Mouse (Mus musculus) right cerebral cortex, postnatal 25 days (tissue): ENCODE results near the gene Phc2.

Experiments used
- DNase-seq: peaks from one replicate; pipeline ENCODE4 v3.0.0; 2022

Gene Phc2

DNA sequence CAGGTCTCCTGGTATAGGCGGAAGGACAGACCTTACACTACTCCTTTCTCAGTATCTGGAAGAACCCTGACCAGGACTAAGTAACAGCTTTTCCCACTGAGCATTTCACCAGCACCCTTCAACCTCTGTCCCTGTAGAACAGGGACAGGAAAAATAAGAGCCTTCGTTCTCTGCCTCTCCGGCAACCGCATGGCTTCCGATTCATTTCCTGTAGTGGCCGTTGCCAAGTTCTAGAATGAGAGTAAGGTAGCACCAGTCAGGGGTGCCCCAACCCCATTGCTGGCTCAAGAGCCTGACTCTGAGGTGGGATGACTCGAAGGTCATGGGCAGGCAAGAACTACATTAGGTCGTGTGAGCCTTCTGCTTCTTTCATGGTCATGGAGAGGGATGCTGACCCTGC, 90.7 kb downstream of the Phc2 start:
- DNase-seq = no peak

DNA sequence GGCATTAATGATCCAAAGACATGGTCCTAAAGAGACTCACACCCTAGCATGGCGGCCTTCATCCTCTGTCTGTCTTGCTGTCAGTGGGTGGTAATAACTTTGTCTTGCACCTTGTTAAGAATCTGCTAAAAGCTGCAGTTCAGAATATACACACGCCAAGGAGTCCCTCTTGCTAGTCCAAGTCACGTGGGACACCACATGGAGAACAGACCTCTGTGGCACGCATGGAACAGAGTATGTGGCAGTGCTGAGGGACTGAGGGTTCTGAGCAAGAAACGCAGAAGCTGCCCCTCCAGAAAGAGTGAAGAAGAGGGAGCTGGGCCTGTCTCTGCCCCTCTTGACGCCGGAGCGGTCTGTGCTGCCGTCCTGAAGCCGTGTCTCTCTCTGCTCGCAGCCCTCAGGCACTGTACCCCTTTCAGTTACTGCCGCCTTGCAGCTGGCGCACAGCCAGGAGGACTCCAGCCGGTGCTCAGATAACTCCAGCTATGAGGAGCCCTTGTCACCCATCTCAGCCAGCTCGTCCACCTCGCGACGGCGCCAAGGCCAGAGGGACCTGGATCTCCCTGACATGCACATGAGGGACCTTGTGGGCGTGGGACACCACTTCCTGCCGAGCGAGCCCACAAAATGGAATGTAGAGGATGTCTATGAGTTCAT, 93.2 kb downstream of the Phc2 start:
- DNase-seq = no peak

DNA sequence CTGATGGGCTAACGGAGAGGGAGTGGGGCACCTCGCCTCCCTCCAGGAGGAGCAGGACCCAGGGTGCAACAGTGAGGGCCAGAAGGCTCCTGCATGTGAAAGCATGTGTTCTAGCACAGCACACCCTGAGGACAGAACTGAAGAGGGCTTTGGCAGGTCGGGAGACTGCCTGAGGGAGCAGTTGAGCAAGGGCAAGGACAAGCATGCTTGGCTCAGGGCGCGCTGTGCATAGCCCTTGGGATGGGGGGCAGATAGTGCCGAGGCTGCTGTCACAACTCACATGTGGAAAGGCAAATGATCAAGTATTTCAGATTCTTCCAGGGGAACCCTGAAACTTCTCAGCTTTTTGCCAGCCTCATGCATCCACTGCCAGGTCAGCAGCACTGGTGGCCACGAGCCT, 93.8 kb downstream of the Phc2 start:
- no peak for DNase-seq

DNA sequence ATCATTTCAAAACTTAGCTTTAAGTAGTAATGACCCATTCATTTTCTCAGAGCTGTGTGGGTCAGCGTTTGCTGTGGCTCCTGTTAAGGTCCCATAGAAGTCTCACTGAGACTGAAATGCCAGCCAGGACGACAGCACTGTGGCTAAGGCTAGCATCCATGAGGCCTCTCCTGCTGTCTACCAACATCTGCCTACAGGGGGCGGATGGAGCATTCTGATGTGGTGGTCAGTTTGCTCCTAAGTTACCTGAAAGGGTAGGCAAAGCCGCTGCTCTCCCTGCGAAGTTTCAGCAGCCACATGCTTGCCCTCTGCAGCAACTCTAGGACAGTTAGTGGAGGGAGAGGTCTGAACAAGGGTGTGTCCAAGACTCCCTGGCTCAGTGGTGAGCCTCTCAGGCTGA, 96.5 kb downstream of the Phc2 start:
- no peak for DNase-seq

DNA sequence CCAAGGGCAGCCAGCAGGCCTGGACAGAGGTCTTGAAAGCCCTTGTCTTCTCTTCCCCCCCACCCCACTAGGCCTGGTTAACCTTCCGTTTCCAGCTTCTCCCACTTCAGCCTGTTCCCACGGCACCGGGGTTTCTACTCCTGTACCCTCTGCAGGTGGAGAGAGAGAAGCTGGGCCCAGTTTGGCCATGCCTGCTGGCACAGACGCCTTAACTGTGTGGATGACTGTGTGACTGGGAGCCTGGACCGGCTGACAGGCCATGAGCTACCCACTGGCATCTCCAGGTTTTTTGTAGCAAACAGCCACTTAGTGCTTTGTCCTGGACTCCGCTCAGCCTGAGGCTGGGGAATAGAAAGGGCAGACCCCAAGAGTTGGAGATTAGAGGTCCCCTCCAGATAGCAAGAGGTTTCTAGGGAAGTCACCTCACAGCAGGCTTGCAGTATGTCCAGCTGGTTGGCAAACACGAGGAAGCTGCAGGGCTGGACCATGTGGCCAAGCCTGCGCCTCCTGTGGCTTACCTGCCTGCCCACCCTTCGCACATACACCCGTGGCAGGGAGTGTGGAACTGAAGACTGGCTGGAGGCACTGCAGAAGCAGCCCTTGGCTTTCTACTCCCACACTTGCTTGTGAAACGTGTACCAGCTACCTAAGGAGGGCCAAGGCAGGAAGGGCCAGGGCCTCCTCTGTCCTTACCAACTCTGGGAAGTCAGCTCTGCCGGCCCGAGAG, 97.7 kb downstream of the Phc2 start:
- DNase-seq = no peak

DNA sequence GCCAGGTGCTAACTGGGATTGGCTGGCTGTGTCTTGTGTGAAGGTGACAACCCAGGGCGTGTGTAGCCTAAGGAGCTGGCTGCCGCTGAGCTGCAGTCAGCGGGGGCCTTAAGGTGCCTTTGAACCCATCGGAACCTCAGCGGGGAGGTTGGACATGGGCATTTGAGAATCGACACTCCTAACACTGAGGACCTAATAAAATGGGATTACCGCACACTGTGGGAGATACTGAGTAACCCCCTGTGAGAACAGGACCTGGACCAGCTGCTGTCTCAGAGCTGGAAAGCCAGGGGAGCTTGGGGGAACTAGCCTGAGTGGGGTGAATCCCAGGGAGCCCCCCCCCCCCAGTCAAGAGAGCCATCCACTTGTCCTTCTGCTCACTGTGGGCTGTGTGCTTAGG, 99.1 kb downstream of the Phc2 start:
- DNase-seq = no peak

DNA sequence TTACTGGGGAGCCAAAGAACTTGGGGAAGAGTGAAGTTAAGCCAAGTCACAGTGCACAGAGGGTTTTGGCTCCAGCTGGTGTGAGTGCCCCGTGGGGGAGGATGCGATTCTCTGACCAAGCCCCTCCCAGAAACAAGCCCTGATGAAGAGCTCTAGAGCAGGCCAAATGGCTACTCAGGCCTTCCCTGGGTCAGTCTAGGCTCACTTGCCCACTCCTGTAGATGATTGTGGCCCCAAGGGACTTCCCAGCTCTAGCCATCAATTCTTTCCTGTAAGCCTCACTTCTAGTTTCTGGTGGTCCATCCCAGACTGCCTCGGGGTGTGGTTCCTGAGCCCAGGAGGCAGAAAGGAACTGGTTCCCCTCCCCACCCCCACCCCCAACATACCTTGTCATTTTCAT, 100.6 kb downstream of the Phc2 start, which contains the start of gene A3galt2:
A3galt2 (plus strand) TSS at position 301 of the 400 bp plus-strand sequence.
- no peak for DNase-seq

DNA sequence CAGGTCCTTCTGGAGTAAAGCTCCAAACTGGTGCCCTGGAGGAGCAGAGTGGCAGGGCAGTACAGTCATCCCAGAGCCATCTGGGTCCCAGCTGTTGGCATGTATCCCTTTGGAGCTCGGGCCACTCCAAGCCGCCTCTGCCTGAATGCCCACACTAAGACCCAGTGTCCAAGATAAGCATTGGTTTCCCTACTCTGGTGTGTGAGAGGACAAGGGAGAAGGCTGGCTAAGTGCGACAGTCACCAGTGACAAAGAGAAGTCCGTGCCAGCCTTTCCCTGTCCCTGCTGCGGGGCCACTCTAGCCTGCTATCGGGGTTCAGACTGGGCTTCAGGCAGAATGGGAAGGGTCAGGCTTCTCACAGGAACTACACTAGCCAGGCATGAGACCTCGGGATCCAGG, 101.4 kb downstream of the Phc2 start:
- DNase-seq = no peak

DNA sequence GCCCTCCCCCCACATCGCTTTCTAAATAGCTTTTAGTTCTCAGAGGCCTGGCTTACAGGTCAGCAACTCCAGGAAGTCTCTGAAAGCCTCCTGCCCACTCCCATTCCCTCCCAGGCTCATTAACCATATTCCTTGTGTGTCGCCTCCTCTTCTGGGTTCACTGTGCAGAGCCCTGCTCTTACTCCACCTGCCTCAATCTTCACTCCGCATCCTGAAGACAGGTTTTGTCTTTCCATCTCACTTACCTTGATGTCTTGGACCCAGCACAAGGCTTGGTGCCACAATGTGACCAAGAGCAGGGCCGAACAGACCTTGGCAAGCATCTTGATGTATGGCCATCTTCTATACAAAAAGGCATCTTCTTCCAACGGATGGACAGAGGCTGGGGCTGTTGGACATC, 104.7 kb downstream of the Phc2 start:
- no peak for DNase-seq

DNA sequence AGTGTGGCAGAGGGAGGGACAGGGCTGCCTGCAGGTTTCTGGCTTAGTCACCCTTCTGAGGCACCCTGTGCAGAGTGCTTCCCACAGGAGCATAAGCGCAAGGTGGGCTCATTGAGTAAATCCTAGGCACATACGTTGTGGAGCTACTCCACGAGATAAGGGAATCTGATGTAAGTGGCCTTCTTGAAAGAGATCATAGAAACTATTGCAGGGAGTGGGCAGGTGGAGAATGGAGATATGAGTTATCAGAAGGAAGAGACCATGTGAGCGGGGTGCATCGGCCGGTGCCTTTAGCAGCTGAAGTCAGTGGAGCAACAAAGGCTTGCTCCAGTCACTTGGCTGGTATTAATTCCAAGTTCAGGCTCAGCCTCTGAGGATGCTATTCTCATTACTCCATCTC, 105.5 kb downstream of the Phc2 start:
- DNase-seq = no peak

DNA sequence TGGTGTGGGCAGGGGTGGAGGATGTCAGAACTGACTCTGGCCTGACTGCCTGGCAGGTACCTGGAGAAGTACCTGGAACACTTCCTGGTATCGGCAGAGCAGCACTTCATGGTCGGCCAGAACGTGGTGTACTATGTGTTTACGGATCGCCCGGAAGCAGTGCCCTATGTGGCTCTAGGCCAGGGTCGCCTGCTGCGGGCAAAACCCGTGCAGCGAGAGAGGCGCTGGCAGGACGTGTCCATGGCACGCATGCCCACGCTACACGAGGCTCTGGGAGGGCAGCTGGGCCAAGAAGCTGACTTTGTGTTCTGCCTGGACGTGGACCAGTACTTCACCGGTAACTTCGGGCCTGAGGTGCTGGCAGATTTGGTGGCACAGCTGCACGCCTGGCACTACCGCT, 112.4 kb downstream of the Phc2 start:
- DNase-seq = no peak

DNA sequence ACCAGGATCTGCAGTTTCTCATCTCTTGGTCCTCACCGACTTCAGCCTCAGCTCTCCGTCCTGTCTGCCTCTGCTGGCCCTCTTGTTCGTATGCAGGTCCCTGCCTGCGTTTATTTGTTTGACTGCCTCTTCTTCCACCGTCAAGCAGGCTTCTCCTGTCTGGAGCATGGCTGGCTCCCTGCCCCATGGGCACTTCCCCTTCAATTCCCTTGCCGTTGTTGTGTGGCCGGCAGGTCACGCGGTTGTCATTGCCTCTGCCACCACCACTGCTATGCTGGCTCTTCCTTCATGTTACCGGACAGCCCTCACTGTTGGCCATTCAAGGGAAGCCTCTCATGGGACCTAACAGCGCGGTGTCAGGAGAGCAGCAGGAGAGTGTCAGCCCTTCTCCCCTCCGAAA, 113.6 kb downstream of the Phc2 start:
- DNase-seq = no peak

DNA sequence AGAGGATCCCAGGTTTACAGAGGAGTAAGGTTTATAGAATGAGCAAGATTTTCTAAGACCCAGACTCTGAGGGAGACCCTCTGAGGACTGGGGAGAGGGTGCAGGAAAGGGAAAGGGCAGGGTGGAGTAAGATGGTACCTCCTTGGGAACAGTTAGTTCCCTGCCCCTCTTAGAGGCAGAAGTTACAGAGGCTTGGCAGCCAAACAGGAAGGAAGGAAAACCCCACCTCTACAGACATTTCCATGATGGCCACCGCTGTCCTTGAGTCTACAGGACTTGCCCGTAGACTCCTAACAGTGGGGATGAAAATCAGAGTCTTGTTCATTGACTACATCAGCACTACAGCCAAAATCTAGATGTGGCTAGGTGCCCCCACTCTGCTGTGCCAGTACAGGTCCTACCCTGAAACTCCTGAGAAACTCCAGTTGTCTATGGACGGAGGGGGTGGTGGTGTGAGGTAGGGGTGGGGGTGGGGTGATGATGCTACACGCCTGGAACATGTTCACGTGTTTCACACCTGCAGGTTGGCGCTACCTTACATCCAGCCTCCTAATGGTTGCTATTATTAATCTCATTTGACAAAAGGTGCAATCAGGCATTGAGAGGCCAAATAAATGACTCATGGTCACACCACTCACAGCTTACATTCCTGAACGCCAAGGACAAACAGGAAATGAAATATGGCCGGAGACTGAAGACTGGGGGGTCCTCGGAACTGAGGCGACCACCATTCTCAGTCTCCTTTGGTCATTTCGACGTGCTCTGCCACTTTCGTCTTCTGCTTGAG, 115.3 kb downstream of the Phc2 start:
- DNase-seq = no peak

DNA sequence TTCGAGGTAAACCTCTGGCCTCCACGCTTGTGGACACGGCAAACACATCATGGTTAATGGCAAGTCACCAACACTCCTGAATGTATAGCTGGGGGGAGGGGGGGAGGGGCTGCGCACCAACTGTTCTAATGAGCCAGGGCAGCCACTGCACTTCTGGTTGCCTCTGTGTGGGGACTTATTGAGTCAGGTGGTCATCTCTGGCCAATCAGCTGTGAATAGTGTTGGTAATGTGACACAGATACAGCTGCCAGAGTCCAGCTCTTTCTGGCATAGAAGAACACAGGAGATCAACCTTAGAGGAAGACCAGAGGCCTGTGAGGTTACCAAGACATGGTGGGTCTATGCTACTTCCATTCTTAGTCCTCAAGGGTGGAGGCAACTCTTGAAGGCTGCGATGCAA, 116.2 kb downstream of the Phc2 start:
- DNase-seq = no peak

DNA sequence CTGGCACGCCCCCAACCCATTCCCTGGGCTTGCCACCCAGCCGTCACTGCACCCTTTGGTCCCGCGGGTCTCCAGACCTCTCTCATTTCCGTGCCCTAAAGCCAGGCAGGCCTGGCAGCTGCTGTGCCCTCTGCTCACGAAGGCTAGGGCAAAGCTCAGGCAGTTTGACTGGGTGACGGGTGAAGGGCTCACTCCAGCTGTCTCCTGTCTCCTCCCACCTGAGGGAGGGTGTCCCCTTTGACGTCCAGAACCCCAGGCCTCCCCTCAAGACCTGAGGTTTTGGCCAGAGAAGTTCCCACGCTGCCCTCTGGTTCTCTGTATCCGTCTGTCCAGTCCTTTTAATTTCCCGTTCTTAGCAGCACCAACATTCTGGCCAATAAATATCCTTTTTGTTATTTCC, 119.3 kb downstream of the Phc2 start:
- DNase-seq = no peak

DNA sequence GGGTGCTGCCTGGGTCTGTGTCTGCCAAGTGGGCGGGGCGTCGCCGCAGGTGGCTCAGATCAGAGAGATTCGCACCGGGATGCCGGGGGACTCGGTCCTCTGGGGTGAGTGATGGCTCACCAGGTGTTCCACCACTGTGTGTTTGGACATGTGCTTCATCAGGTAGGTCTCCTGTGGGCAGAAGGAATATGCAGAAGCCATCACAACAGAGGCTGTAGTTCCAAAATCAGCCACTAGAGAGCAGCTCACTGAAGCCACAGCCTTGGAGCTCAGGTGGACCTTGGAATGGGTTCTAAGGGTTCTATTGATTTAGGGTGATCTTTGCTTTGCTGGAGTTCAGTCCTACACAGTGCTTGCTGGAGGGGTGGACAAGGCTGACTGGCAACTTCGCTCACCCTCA, 120.0 kb downstream of the Phc2 start:
- DNase-seq = no peak

DNA sequence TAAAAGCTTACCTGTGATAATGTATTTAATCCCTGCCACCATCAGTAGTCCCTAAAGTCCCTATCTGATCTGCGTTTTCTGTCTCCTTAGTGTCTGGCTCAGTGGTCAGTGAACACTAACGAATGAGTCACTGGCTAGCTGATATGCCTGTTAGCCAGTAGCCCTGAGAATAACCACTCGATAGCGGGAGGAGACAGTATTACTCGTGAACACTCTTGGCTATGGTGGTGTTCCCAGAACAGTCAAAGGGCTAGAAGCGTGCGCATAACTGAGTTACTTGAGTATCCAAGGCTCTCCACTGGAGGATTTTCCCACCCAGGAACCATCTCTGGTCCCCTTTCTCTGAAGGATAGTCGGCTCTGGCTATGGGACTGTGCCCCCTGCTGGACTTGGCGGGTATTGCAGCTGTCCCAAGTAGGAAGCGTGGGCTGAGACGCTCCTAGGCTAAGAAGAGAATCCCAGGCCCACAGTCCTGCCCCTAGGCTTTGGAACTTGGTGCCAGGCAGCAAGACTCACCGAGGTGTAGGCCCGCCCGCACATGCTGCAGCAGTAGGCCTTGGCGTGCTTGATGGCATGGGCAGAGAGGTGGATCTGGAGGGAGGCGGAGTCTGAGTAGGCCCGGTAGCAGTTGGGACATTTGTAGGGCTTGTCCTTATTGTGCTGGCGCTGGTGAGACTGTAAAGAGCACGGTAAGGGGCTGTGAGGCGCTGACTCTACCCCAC, 122.2 kb downstream of the Phc2 start:
- peak; percentile 64 for DNase-seq

DNA sequence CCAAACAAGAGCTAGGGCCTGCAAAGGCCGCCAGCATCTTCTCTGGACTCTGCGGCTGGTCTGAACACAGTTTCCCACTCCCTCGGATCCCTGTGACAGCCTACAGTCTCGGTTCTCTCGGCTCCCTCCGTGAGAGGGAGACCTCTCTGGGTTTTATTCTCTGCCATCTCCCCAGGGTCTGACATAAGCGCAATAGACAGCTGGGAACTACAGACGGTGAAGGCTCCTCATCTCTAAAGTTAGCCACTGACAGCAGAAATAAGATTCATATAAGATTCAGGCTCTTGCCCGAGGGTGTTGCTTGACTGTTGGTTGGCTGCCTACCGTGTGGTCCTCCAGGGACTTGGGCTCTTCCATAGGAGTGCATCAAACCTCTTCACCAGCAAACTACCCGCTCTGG, 123.1 kb downstream of the Phc2 start:
- DNase-seq = no peak

DNA sequence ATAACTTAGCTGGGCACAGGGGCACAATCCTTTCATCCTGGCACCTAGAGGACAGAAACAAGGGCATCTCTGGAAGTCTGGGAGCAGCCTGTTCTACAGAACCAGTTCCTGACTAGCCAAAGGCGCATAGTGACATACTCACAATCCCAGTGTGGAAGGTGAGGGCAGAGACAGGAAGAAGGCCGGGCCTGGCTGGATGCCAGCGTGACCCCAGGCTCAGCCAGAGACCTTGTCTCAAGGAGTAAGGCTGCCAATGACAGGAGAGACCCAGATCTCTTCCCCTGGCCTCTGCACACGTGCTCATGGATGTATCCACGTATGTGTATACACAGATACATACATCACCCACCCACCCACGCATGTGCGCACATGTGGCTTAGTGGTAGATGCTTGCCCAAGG, 127.5 kb downstream of the Phc2 start:
- DNase-seq = no peak

DNA sequence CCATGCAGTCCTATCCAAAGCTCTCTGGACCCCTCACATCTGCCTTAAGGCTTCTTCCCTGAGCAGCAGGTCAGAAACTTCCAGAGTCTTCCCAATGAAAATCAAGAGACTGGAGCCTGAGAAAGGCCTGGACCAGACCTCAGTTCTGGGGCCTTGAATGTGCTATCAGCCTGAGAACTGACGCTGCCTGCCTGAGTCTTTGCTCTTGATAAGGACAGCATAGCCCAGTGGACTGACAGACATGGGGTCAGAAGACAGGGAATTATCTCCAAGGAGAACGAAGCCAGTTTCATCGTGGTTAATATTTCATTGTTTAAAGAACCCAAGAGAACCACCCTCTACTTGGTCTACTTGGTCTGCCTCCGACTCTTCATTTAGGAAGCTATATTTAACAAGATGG, 128.1 kb downstream of the Phc2 start:
- no peak for DNase-seq

DNA sequence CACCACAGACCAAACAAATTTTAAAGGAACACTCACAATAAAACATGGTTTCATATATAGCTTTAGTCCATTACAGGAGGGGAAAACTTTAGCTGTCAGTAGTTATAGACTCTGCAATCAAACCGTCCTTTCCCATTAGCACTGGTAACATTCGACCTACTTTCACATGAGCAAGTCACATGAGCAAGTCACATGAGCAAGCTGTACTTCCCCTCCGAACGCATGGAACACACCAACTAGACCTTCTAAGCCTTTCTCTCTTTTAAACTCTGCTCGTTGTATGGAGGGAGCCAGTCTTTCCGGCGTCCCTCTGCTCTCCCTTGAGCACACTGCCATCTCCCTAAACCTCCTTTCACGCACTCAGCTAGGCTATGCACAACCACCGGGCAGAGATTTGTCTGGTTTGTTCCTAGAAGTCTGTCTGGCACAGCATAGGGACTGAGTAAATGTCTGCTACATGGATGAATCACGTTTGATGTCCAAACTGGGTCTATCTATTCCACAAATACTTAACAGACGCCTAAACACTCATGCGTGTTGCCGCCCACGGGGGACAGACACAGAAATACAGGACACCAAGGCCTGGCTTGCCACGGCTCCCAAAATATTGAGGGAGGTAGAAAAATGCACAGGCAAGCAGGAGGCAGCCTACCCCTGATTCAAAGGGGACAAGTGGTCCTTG, 130.6 kb downstream of the Phc2 start:
- no peak for DNase-seq

DNA sequence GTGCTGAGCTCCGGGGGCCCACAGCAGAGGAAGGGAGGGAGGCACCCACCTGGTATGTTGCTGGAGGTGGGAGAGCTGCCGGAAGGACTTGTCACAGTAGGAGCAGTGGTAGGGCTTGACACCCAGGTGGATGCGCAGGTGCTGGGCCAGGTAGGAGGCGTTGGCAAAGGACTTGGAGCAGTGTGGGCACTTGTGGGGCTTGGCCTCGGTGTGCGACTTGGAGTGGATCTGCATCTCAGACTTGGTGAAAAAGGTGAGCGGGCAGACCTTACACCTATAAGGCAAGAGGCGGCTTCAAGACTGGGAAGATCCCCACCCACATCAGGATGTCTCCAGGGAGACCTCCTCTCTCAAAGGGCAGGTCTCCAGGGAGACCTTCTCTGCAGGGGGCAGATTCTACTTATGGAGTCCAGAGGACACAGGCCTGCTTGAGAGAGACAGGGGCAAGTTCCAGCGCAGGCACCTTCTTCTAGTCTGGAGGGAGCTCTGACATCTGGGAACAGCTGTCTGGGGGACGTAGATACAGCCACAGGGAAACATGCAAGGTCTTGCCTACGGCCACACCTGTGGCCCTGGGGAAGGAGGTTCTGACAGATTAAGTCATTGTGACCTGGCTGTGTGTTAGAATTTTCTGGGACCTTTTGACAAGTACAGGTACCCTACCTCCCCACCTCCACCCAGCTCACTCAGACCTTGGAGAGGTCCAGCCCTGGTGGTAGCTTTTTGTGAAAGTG, 131.6 kb downstream of the Phc2 start:
- no peak for DNase-seq
